ENCODE assay signal across 12 mouse cellular contexts in genomic region chr12:69515850-69516249, GRCm38 (mm10).
DNase-seq lines count a peak whose midpoint lies in the region; ATAC-seq and TF ChIP-seq lines count a peak whose summit lies in the region.
"Had no signal": no experiment of that assay in that cellular context is flagged by ENCODE, and none has a peak within 500 bp of the region (broad histone marks: within the 10 kb centered on the region; RNA-seq: fewer than 3 reads in every experiment).

No protein-coding gene starts in this region.

- peak; percentile 78 for DNase-seq in heart, adult 11 months
- DNase-seq in heart, postnatal 10 days = no peak
- no peak for DNase-seq in hindbrain, embryonic 10.5 days (ENCODE audit: low spot score)
- no peak for DNase-seq in hindbrain, embryonic 14.5 days (ENCODE audit: low spot score)
- no peak for DNase-seq in lung, postnatal 0 days (ENCODE audit: low spot score)
- DNase-seq in lung, postnatal 36 days = no peak
- DNase-seq: cerebellum, adult 9-10 months; gastrocnemius, postnatal 10 days had no signal

- H3K27me3 ChIP-seq in hindbrain, embryonic 10.5 days (ENCODE audit: insufficient read depth, poor library complexity, severe bottlenecking) = peaks cover 50% of the 10 kb centered on the region
- no peaks in the 10 kb centered on the region for H3K27me3 ChIP-seq in hindbrain, embryonic 14.5 days (ENCODE audit: control insufficient read depth, insufficient read depth, low read length)
- H3K27me3 ChIP-seq in lung, postnatal 0 days (replicated peaks; ENCODE audit: insufficient read depth, low read length) = no peaks in the 10 kb centered on the region
- H3K27me3 ChIP-seq in limb, embryonic 15.5 days = no peaks in the 10 kb centered on the region
- H3K27me3 ChIP-seq: neural tube, embryonic 12.5 days had no signal

- H3K4me1 ChIP-seq in hindbrain, embryonic 10.5 days (replicated peaks) = peaks cover 10% of the 10 kb centered on the region
- H3K4me1 ChIP-seq in hindbrain, embryonic 14.5 days (replicated peaks; ENCODE audit: control insufficient read depth, insufficient read depth, low read length) = no peaks in the 10 kb centered on the region
- H3K4me1 ChIP-seq in lung, postnatal 0 days (ENCODE audit: insufficient read depth, low read depth, low read length) = peaks cover 12% of the 10 kb centered on the region; the same call in 1 of the 2 replicates
- peaks cover 16% of the 10 kb centered on the region for H3K4me1 ChIP-seq in limb, embryonic 15.5 days
- H3K4me1 ChIP-seq: neural tube, embryonic 12.5 days had no signal

- no peak overlapping the region for H3K4me3 ChIP-seq in hindbrain, embryonic 10.5 days
- H3K4me3 ChIP-seq in hindbrain, embryonic 14.5 days (replicated peaks; ENCODE audit: low read length) = no peak overlapping the region
- H3K4me3 ChIP-seq in lung, postnatal 0 days (ENCODE audit: low read depth, low read length) = no peak overlapping the region
- no peak overlapping the region for H3K4me3 ChIP-seq in limb, embryonic 15.5 days
- H3K4me3 ChIP-seq: neural tube, embryonic 12.5 days had no signal

- TF ChIP-seq CTCF in lung, postnatal 0 days (IDR thresholded peaks at IDR 0.05) = no peak

- no peak overlapping the region for H3K4me2 ChIP-seq in hindbrain, embryonic 14.5 days (replicated peaks)
- H3K4me2 ChIP-seq in lung, postnatal 0 days (replicated peaks; ENCODE audit: low read depth, low read length) = no peak overlapping the region
- H3K4me2 ChIP-seq in limb, embryonic 15.5 days = no peak overlapping the region
- H3K4me2 ChIP-seq: lung, embryonic 14.5 days; neural tube, embryonic 12.5 days had no signal

- H3K9ac ChIP-seq in hindbrain, embryonic 14.5 days = no peak overlapping the region
- no peak overlapping the region for H3K9ac ChIP-seq in lung, postnatal 0 days (replicated peaks; ENCODE audit: low read depth)
- no peak overlapping the region for H3K9ac ChIP-seq in limb, embryonic 15.5 days
- H3K9ac ChIP-seq: neural tube, embryonic 12.5 days had no signal

- H3K9me3 ChIP-seq in hindbrain, embryonic 10.5 days = no peaks in the 10 kb centered on the region
- H3K9me3 ChIP-seq in hindbrain, embryonic 14.5 days (ENCODE audit: control insufficient read depth, low read length) = no peaks in the 10 kb centered on the region
- H3K9me3 ChIP-seq in lung, postnatal 0 days (ENCODE audit: low read length) = no peaks in the 10 kb centered on the region
- H3K9me3 ChIP-seq in limb, embryonic 15.5 days = no peaks in the 10 kb centered on the region
- H3K9me3 ChIP-seq: neural tube, embryonic 12.5 days had no signal

- intact Hi-C loops in heart, postnatal 10 days (cut with DNase I) = loop anchor here (5.0 kb wide), 1 partner anchor 144 kb away; the partner anchor contains the start of genes Arf6 and Gm9887

- no peak for ATAC-seq in hindbrain, embryonic 14.5 days (ENCODE audit: low FRiP score)
- no peak for ATAC-seq in lung, postnatal 0 days
- ATAC-seq in limb, embryonic 15.5 days (ENCODE audit: insufficient number of reproducible peaks, low FRiP score, low TSS enrichment, low read depth) = no peak
- ATAC-seq in cerebellum, adult (ENCODE audit: insufficient number of reproducible peaks, low FRiP score, low TSS enrichment) = no peak

- TF ChIP-seq EP300 in lung, postnatal 0 days (IDR thresholded peaks at IDR 0.05) = no peak

- no peaks in the 10 kb centered on the region for H3K36me3 ChIP-seq in hindbrain, embryonic 10.5 days
- H3K36me3 ChIP-seq in hindbrain, embryonic 14.5 days (replicated peaks; ENCODE audit: control insufficient read depth, insufficient read depth) = no peaks in the 10 kb centered on the region
- H3K36me3 ChIP-seq in lung, postnatal 0 days (ENCODE audit: insufficient read depth, low read length) = no peaks in the 10 kb centered on the region
- no peaks in the 10 kb centered on the region for H3K36me3 ChIP-seq in limb, embryonic 15.5 days
- H3K36me3 ChIP-seq: neural tube, embryonic 12.5 days had no signal

- 0 out of 2 replicates have a peak overlapping the region, but pooled peaks have one; percentile 35 for H3K27ac ChIP-seq in hindbrain, embryonic 10.5 days
- H3K27ac ChIP-seq in hindbrain, embryonic 14.5 days = no peak overlapping the region
- H3K27ac ChIP-seq in lung, postnatal 0 days (ENCODE audit: low read length) = peak overlapping the region; percentile 84
- peak overlapping the region; percentile 40; the same call in 1 of the 2 replicates for H3K27ac ChIP-seq in limb, embryonic 15.5 days
- H3K27ac ChIP-seq: neural tube, embryonic 12.5 days had no signal
